Mouse (Mus musculus) CH12F3 (cell line): Measurements from ENCODE around the gene Sec24c.

ENCODE experiments used
- in situ Hi-C: fragments of 300-500 bp; cut with MboI; formaldehyde crosslinking; loops from 2 replicates; pipeline ENCODE4 v1.14.3; 2020; ENCODE audit warnings: low sequenced_read_pairs

The Sec24c gene

GRCm38 (mm10) chr14:20659687-20660086 is 14.4 kb upstream of the Sec24c start:
- in situ Hi-C loops = loop anchor here (5.0 kb wide), 1 partner anchor 72 kb away; no protein-coding TSS in a partner anchor

- in situ Hi-C loops = loop anchor here (5.0 kb wide), 1 partner anchor 74 kb away; no protein-coding TSS in a partner anchor
These were observed 13.1 kb upstream of the Sec24c start for GRCm38 (mm10) chr14:20660827-20661660.

DNA sequence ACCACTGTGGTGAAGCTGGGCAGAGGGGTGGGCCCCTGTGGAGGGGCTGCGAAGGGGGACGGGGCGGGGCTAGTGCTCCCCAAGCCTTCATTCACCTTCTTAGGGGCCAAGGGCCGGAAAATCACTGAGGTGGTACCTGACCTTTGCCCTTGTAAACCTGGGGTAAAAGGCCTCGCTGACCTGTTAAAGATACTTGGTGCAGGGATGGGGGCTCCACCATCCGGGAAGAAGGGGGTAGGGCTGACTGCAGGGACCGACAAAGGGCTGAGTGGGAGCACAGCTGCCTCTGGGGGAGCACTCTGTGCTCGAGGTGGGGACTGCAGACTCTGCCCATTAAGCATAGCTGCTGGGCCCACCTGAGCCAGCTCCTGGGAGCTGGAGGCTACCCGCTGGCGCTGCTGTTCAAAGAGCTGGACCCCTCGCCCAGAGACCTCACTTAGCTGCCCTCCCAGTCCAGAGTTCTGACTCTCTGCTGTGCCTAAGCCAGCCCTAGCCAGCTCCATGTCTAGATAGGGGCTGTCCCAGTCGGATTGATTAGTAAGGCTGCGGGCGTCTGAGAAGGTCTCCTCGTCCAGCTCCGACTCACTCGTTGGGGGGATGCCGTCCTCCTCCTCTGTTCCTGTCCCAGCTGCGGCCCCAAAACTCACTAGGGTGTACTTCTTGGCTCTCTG is 12.3 kb upstream of the Sec24c start:
- in situ Hi-C loops = loop anchor here (5.0 kb wide), 1 partner anchor 74 kb away; no protein-coding TSS in a partner anchor

- in situ Hi-C loops = loop anchor here (5.0 kb wide), 1 partner anchor 75 kb away; no protein-coding TSS in a partner anchor
These were observed 11.4 kb upstream of the Sec24c start for GRCm38 (mm10) chr14:20662740-20663139.

GRCm38 (mm10) chr14:20663601-20664000 is 10.5 kb upstream of the Sec24c start:
- in situ Hi-C loops = loop anchor here (5.0 kb wide), 1 partner anchor 76 kb away; no protein-coding TSS in a partner anchor

DNA sequence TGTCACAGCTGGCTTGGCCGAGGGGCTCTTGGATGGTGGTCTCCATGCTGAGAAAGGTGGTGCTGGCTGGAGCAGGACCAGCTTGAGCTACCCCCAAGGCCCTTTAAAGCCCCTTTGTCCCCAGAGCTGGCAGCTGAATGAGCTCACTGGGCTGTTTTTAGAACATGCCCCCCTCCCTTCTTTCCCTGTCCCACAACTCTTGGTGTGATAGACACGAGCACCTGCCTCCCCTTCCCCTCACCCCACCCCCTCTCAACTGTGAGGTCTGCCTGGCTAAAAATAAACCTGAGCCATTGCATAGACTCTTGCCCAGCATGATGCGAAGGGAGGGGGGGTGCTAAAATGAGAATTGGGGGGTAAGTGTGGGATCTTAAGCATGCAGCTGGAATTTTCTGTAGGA is 9.7 kb upstream of the Sec24c start:
- in situ Hi-C loops = loop anchor here (5.0 kb wide), 1 partner anchor 77 kb away; no protein-coding TSS in a partner anchor

- in situ Hi-C loops = no loop called here
These were observed 6.6 kb upstream of the Sec24c start for GRCm38 (mm10) chr14:20667469-20667868.

- in situ Hi-C loops = no loop called here
These were observed 5.8 kb upstream of the Sec24c start, which contains the start of gene Synpo2l for GRCm38 (mm10) chr14:20668154-20668810. Gene Synpo2l (minus strand): TSS chr14:20668354.

DNA sequence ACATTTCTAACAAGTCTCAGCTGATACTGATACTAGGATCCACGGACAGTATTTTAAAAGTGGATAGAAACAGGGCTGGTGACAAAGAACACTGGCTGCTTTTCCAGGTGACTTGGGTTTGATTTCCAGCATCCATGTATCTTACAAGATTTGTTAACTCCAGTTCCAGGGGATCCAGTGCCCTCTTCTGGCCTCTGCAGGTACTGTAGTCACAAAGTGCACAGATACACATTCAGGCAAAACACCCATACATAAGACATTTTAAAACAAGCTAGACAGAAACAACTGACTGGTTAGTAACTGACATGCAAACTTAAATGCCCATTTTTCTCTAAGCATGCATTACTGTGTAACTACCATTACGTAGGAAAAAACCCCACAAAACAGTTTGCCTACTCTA is 1.1 kb upstream of the Sec24c start:
- in situ Hi-C loops = no loop called here

- in situ Hi-C loops = no loop called here
These were observed 409 bp upstream of the Sec24c start for GRCm38 (mm10) chr14:20673735-20674063.

- in situ Hi-C loops = no loop called here
These were observed 3.8 kb downstream of the Sec24c start for GRCm38 (mm10) chr14:20677906-20678305.

DNA sequence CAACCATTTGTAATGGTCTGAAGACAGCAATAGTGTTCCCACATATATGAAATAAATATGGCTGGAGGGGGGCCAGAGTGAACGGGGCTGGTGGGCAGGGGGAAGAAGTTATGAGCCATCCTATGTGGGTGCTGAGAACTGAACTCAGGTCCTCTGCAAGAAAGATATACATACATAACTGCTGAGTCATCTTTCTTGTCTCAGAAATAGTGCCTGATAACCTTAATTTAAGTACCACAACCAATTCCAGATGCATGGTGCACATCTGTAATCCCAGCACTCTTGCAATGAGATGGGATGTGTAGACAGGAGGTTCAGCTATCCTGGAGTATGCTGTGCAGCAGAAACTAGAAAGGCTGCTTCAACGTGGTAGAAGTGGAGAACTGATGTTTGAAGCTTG is 7.6 kb downstream of the Sec24c start:
- in situ Hi-C loops = no loop called here

DNA sequence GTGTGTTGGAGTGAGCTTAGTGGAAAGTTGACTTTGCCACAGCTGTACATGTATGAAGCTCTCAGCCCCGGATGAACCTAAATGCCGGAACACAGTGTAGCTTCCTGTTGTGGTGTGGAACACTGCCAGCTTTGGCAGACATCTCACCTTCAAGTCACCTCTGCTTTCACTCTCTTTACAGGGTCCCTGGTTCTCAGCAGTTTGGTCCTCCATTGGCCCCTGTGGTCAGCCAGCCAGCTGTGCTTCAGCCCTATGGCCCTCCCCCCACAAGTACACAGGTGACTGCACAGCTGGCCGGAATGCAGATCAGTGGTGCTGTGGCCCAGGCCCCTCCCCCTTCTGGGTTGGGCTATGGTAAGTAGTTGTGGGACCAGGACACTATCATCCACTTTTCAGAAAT is 8.4 kb downstream of the Sec24c start:
- in situ Hi-C loops = no loop called here

- in situ Hi-C loops = no loop called here
These were observed 12.5 kb downstream of the Sec24c start for GRCm38 (mm10) chr14:20686576-20686975.

DNA sequence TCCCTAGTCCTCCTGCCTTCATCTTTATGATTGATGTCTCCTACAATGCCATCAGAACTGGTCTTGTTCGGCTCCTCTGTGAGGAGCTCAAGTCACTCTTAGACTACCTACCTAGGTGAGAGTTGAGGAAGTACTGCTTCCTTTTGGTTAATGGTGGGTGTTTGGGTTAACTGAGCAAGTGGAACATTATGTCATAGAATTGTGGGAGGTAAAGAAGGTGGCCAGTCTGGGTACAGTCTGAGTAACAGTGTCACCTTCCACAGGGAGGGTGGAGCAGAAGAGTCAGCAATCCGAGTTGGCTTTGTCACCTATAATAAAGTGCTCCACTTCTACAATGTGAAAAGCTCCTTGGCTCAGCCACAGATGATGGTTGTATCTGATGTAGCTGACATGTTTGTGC is 14.9 kb downstream of the Sec24c start:
- in situ Hi-C loops = no loop called here

DNA sequence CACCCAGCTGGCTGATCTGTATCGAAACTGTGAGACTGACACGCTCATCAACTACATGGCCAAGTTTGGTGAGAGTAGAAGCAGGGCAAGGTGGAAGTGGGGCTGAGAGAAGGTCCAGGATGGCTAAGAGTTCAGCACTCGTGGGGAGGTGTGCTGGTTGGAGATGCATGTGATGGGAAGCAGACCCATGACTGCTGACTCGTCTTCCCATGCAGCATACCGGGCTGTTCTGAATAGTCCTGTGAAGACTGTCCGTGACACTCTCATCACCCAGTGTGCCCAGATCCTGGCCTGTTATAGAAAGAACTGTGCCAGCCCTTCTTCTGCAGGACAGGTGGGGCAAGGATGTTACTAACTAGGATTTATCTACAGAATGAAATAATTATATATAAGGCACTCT is 17.7 kb downstream of the Sec24c start:
- in situ Hi-C loops = no loop called here

- in situ Hi-C loops = no loop called here
These were observed 19.5 kb downstream of the Sec24c start for GRCm38 (mm10) chr14:20693589-20694101.

DNA sequence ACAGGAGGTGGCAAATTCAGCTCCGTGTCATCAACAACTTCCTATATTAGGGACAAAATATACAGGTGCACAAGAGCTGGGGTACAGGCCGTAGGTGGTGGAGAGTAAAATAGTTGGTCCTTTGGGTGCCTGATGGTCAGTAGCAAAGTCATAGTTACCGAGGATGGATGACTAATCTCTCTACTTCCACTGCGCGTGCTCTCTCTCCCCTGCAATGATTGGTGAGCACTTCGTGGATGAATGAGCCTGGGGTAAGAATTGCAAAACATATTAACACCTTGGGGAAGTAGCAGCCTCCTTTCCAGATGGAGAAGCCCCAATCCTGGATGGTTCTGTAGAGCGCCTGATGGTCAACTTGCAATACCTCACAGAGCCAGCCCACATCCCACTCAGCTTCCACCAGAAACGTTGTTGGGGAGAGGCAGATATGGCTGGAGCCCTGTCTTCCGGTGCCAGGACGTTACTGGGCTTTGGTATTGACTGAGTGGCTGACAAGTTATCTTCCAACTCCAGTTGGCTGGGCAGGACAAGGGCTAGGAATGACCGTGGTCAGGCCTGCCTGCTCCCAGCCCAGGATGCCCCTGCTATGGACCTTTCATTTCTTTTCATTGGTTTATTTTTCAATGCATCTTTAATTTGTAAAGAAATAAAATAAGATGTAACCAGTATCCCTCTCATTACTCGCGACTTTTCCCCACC is 20.2 kb downstream of the Sec24c start:
- in situ Hi-C loops = no loop called here

DNA sequence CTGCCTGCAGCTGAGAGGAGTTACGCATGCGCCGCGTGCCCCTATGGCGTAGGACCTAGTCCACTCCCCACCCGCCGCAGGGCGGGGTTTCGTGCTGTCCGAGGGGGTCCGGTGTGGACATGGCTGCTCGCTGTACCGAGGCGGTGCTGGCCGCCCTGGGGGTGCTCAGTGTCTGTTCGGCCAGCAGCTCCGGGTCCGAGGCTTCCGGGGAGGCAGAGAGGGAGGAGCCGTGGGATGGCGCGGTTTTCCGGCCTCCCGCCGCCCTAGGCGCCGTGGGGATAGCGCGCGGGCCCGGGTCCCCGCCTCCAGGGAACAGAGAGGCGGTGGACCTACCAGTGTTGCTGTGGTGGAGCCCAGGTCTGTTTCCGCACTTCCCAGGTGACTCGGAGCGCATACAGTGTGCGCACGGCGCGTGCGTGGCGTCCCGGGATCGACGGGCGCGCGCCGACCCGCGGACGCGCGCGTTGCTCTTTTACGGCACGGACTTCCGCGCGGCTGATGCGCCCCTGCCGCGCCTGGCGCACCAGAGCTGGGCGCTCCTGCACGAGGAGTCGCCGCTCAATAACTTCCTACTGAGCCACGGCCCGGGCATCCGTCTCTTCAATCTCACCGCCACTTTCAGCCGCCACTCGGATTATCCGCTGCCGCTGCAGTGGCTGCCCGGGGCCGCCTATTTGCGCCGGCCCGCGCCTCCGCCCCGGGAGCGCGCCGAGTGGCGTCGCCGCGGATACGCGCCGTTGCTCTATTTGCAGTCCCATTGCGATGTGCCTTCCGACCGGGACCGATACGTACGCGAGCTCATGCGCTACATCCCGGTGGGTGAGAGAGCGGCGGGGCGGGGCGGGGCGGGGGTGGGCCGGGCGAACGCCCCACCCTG is 21.0 kb downstream of the Sec24c start, which contains the start of gene Fut11:
Gene Fut11, plus strand, starts transcription at position 85 of the 877 bp plus-strand sequence.
- in situ Hi-C loops = no loop called here
